ENCODE assay signal across 1 mouse cellular context in the genomic region with DNA sequence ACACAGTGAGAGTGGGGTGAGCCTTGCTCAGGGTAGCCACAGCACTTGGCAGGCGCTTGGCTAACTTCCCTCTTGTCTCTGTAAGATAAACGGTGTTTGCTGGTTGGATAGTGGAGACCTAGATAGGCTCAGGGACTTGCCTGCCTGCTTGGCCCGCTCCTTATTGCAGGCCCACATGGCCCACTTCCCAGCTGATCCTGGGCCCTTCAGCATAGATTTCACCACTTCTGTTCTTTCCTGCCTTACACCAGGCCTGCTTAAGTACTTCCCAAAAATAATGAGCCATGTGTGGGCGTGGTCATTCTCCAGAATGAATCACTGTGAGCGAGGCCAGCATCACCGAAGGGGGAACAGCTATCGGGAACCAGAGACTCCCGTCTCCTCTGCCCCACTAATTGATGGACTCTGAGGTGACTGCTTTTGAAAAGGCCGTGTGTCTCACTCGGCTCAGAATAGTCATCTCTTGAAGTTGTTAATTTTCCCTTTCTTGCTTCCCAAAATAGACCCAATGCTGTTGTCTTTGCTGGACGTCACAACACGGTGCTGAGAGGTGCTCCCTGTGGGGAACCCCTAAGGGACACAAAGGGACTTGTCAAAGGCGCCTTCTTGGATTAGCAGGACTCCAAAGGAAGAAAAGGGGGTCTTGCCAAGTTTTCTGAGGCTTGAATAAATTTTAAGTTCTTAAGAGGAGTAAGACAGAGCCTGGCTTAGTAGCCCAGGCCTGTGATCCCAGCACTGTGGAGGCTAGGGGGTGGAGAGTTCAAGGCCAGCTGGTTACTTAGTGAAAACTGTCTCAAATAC.
A peak's percentile ranks its signal among the peaks of the same experiment; 100 is the strongest.
TF ChIP-seq lines count a peak whose summit lies in the region.

No protein-coding gene starts in this region.

TF ChIP-seq in MEL, 35 proteins besides CTCF, POLR2A, EP300 and RAD21 (continued from another document):
- no peak for TF ChIP-seq NRF1 (IDR thresholded peaks at IDR 0.05; ENCODE audit: insufficient read depth, low read depth, low read length, poor library complexity, severe bottlenecking)
- 0 out of 2 replicates have a peak, but pooled peaks have one; percentile 26 for TF ChIP-seq ZKSCAN1 (IDR thresholded peaks at IDR 0.05; ENCODE audit: low read depth, low read length)
- no peak for TF ChIP-seq USF1 (IDR thresholded peaks at IDR 0.05; ENCODE audit: low read depth, low read length)
- peak; percentile 88 for TF ChIP-seq MYC (IDR thresholded peaks at IDR 0.05; ENCODE audit: low read depth, low read length)
- peak; percentile 87 for TF ChIP-seq SIN3A (IDR thresholded peaks at IDR 0.05; ENCODE audit: low read length)
- peak; percentile 39; the same call in 1 of the 2 replicates for TF ChIP-seq HCFC1 (IDR thresholded peaks at IDR 0.05; ENCODE audit: low read depth, low read length)
- peak; percentile 52 for TF ChIP-seq TAL1 (IDR thresholded peaks at IDR 0.05; ENCODE audit: low read length)
- TF ChIP-seq ZMIZ1 (IDR thresholded peaks at IDR 0.05; ENCODE audit: low read depth, low read length), result no peak
- TF ChIP-seq POLR2AphosphoS2 (IDR thresholded peaks at IDR 0.05; ENCODE audit: low read length), result no peak
- TF ChIP-seq MAFK (IDR thresholded peaks at IDR 0.05; ENCODE audit: borderline replicate concordance, low read depth, low read length), result no peak
- TF ChIP-seq ZNF384 (IDR thresholded peaks at IDR 0.05; ENCODE audit: low read depth, low read length), result no peak
- peak; percentile 77 for TF ChIP-seq TCF12 (IDR thresholded peaks at IDR 0.05; ENCODE audit: low read depth, low read length)
- TF ChIP-seq SMC3 (IDR thresholded peaks at IDR 0.05; ENCODE audit: low read depth, low read length), result no peak
- peak; percentile 61; the same call in 1 of the 2 replicates for TF ChIP-seq MAZ (IDR thresholded peaks at IDR 0.05; ENCODE audit: low read depth, low read length)
- peak; percentile 80 for TF ChIP-seq GATA1 (IDR thresholded peaks at IDR 0.05; ENCODE audit: low read depth, low read length)
- TF ChIP-seq NELFE (IDR thresholded peaks at IDR 0.05; ENCODE audit: low read depth, low read length), result no peak
- TF ChIP-seq BHLHE40 (IDR thresholded peaks at IDR 0.05; ENCODE audit: borderline replicate concordance, low read depth, low read length), result peak; percentile 40; the same call in 1 of the 2 replicates
